Mouse (Mus musculus) intestine, embryonic 16.5 days (tissue): ENCODE measurements around the gene Tecr. TPM values are rescaled to one million over a fixed set of nuclear protein-coding genes. Genes with fewer than 3 reads are reported as not detected.

Experiments
- ATAC-seq: fragments of 200-750 bp; cut with Nextera tagmentation; 2 replicates; pipeline ENCODE4 v1.8.0; 2017; ENCODE audit warnings: moderate TSS enrichment, moderate library complexity
- H3K27ac ChIP-seq: fragments of 300-500 bp; sonication (generic); 2 replicates; pipeline ENCODE4 v1.5.1; 2014; ENCODE audit warnings: mild to moderate bottlenecking, low read length
- H3K27me3 ChIP-seq: fragments of 300-500 bp; sonication (generic); replicated peaks from 2 replicates; pipeline ENCODE4 v1.6.1; 2014; ENCODE audit warnings: low read length, control low read depth, mixed read lengths; ENCODE audit not compliant: control insufficient read depth, insufficient read depth
- H3K36me3 ChIP-seq: fragments of 300-500 bp; sonication (generic); 2 replicates; pipeline ENCODE4 v1.6.1; 2014; ENCODE audit warnings: low read length, control low read depth; ENCODE audit not compliant: control insufficient read depth, insufficient read depth
- H3K4me1 ChIP-seq: fragments of 300-500 bp; sonication (generic); 2 replicates; pipeline ENCODE4 v1.6.1; 2014; ENCODE audit warnings: low read length, control low read depth, mixed read lengths; ENCODE audit not compliant: control insufficient read depth, insufficient read depth
- H3K4me2 ChIP-seq: fragments of 300-500 bp; sonication (generic); 2 replicates; pipeline ENCODE4 v1.6.1; 2014; ENCODE audit warnings: low read depth, low read length, control low read depth
- H3K4me3 ChIP-seq: fragments of 300-500 bp; sonication (generic); 2 replicates; pipeline ENCODE4 v1.5.1; 2014; ENCODE audit warnings: mild to moderate bottlenecking, low read length
- H3K9ac ChIP-seq: fragments of 300-500 bp; sonication (generic); 2 replicates; pipeline ENCODE4 v1.6.1; 2014; ENCODE audit warnings: low read depth, low read length
- H3K9me3 ChIP-seq: fragments of 300-500 bp; sonication (generic); 2 replicates; pipeline ENCODE4 v1.6.1; 2016; ENCODE audit warnings: low read length, control low read depth; ENCODE audit not compliant: control insufficient read depth
- WGBS: fragments of 180-500 bp; shearing (Covaris S2); extraction: QIAGEN DNeasy Blood & Tissue Kit; methylation state at CpG from one replicate; pipeline ENCODE4 v1.1.7; 2014; 5-methylcytosine and 5-hydroxymethylcytosine counted together
- polyA plus RNA-seq: library from polyadenylated mRNA; unstranded; fragments of >200 nt; fragmentation: Nextera tagmentation; extraction: Ambion mirVana; gene quantifications from 2 replicates; pipeline ENCODE4 v1.2.1, GENCODE M21; 2015

Gene Tecr
- polyA plus RNA-seq, 1 experiment from 2014 or later = 691 TPM

DNA sequence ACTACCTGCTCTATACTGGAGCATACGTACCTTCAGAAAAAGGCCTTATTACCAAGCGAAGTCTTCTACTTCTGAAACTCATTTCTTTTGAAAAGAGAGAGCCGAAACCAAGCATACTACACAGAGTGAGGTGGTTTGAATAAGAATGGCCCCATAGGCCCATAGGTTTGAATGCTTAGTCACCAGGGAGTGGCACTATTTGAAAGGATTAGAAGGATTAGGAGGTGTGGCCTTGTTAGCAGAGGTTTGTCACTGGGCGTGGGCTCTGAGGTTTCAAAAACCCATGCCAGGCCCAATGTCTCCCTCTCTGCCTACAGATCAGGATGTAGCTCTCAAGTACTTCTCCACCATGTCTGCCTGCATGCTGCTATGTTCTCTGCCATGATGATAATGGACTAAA is 40.3 kb upstream of the Tecr start:
- no peaks in the 10 kb centered on the region for H3K36me3 ChIP-seq
- H3K27ac ChIP-seq = no peak overlapping the region
- no peak overlapping the region for H3K4me3 ChIP-seq
- ATAC-seq = no peak
- no peak overlapping the region for H3K4me2 ChIP-seq
- WGBS = 94% methylated on average over 4 of the region's 4 CpGs
- H3K9me3 ChIP-seq = no peaks in the 10 kb centered on the region
- H3K4me1 ChIP-seq = peaks cover 3% of the 10 kb centered on the region; the same call in 1 of the 2 replicates
- no peak overlapping the region for H3K9ac ChIP-seq
- no peaks in the 10 kb centered on the region for H3K27me3 ChIP-seq

GRCm38 (mm10) chr8:83647511-83647910 is 39.7 kb upstream of the Tecr start:
- Histone ChIP-seq H3K27ac (no peak overlapping the region), H3K27me3 (no peaks in the 10 kb centered on the region), H3K4me3 (no peak overlapping the region), H3K4me1 (peaks cover 3% of the 10 kb centered on the region; the same call in 1 of the 2 replicates), H3K9me3 (no peaks in the 10 kb centered on the region), H3K4me2 (no peak overlapping the region), H3K9ac (no peak overlapping the region), H3K36me3 (no peaks in the 10 kb centered on the region)
- WGBS = 93% methylated on average over 11 of the region's 11 CpGs
- no peak for ATAC-seq

- 59% methylated on average over 5 of the region's 5 CpGs for WGBS
- no peak overlapping the region for H3K9ac ChIP-seq
Measured at GRCm38 (mm10) chr8:83639649-83640048, 31.9 kb upstream of the Tecr start.

DNA sequence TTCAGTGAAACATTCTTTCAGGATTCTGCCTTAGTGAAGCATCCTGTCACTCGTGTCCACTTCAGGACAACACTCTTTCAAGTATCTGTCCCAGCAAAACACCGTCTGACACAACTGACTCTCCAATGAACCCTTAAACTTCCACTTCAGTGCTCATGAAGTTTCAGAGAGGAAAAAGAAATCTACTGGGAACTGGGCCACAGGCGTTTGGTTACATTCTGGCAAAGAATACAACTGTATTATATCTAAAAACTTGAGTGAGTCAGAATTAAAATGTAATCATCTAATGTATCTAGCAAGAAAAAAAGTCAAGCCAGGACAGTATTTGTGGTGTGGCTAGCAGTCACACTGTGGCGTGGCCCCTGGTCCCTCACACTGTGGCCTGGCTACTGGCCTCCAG is 31.1 kb upstream of the Tecr start:
- Histone ChIP-seq H3K9ac (no peak overlapping the region), H3K9me3 (0 out of 2 replicates have a peak, but pooled peaks cover 4% of the 10 kb centered on the region), H3K36me3 (no peaks in the 10 kb centered on the region), H3K4me1 (no peaks in the 10 kb centered on the region; the same call in 1 of the 2 replicates), H3K4me3 (no peak overlapping the region), H3K27ac (no peak overlapping the region), H3K4me2 (no peak overlapping the region), H3K27me3 (no peaks in the 10 kb centered on the region)
- ATAC-seq = no peak
- WGBS = 75% methylated on average over 4 of the region's 4 CpGs

More at GRCm38 (mm10) chr8:83639649-83640048, 31.9 kb upstream of the Tecr start:
- Histone ChIP-seq H3K9me3 (0 out of 2 replicates have a peak, but pooled peaks cover 4% of the 10 kb centered on the region), H3K4me3 (no peak overlapping the region), H3K27ac (no peak overlapping the region), H3K36me3 (no peaks in the 10 kb centered on the region), H3K4me1 (no peaks in the 10 kb centered on the region; the same call in 1 of the 2 replicates), H3K27me3 (no peaks in the 10 kb centered on the region), H3K4me2 (no peak overlapping the region)
- ATAC-seq = no peak

GRCm38 (mm10) chr8:83632083-83632707 is 24.4 kb upstream of the Tecr start:
- Histone ChIP-seq H3K9ac (no peak overlapping the region), H3K4me2 (no peak overlapping the region), H3K4me1 (no peaks in the 10 kb centered on the region), H3K9me3 (0 out of 2 replicates have a peak, but pooled peaks cover 4% of the 10 kb centered on the region), H3K27me3 (no peaks in the 10 kb centered on the region), H3K4me3 (no peak overlapping the region), H3K36me3 (no peaks in the 10 kb centered on the region), H3K27ac (no peak overlapping the region)
- 75% methylated on average over 7 of the region's 7 CpGs for WGBS
- ATAC-seq = no peak

GRCm38 (mm10) chr8:83625676-83626299 is 18.0 kb upstream of the Tecr start:
- Histone ChIP-seq H3K4me1 (peaks cover 2% of the 10 kb centered on the region; the same call in 1 of the 2 replicates), H3K27me3 (no peaks in the 10 kb centered on the region), H3K36me3 (no peaks in the 10 kb centered on the region), H3K9ac (no peak overlapping the region), H3K27ac (no peak overlapping the region), H3K9me3 (no peaks in the 10 kb centered on the region), H3K4me2 (no peak overlapping the region), H3K4me3 (no peak overlapping the region)
- ATAC-seq = no peak
- WGBS = 88% methylated on average over 6 of the region's 6 CpGs

DNA sequence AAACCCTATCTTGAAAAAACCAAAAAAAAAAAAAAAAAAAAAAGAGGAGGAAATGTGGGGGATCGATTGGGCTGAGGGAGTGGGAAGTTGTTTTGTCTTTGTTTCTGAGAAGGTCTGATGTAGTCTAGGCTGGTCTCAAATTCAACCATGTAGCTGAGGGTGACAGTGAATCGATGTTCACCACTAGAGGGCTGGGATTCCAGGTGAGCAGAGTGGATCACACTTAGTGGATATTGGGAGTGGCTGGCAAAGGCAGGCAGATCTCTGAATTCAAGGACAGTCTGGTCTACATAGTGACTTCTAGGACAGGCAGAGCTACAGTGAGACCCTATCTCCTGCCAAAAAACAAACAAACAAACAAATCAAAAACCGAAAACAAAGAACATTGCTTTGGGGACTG is 17.0 kb upstream of the Tecr start:
- 0 out of 2 replicates have a peak, but pooled peaks have one; percentile 32 for ATAC-seq
- no peak overlapping the region for H3K4me3 ChIP-seq
- no peaks in the 10 kb centered on the region for H3K27me3 ChIP-seq
- H3K27ac ChIP-seq = no peak overlapping the region
- WGBS = 36% methylated on average over 3 of the region's 3 CpGs
- H3K9ac ChIP-seq = no peak overlapping the region
- no peaks in the 10 kb centered on the region for H3K9me3 ChIP-seq
- no peak overlapping the region for H3K4me2 ChIP-seq
- no peaks in the 10 kb centered on the region for H3K36me3 ChIP-seq
- peaks cover 2% of the 10 kb centered on the region; the same call in 1 of the 2 replicates for H3K4me1 ChIP-seq

DNA sequence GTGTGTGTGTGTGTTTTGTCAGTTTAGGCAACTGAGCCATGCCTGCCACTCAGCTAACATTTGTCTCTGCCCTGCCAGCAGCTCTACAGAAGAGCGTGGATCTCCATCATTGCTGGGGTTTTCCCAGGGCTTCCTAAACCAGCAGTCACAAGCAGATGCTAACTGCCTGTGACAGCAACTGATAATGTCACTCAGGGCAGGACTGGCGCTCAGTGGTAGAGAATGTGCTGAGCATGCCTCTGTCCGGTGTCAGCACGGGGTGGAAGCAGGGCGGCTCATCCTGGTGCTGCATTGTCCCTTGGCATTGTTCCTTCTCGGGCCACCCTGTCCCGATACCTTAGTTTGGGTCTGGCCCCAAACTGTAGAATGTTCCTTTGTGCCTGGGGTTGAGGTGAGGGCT is 15.8 kb upstream of the Tecr start:
- WGBS = 85% methylated on average over 7 of the region's 7 CpGs
- no peaks in the 10 kb centered on the region for H3K9me3 ChIP-seq
- H3K4me2 ChIP-seq = no peak overlapping the region
- no peaks in the 10 kb centered on the region for H3K27me3 ChIP-seq
- H3K9ac ChIP-seq = no peak overlapping the region
- H3K4me1 ChIP-seq = peaks cover 2% of the 10 kb centered on the region; the same call in 1 of the 2 replicates
- no peaks in the 10 kb centered on the region for H3K36me3 ChIP-seq
- H3K27ac ChIP-seq = no peak overlapping the region
- H3K4me3 ChIP-seq = no peak overlapping the region
- ATAC-seq = no peak

GRCm38 (mm10) chr8:83622389-83622989 is 14.7 kb upstream of the Tecr start:
- 7% methylated on average over 23 of the region's 23 CpGs for WGBS
- no peaks in the 10 kb centered on the region for H3K27me3 ChIP-seq
- peak; percentile 91 for ATAC-seq
- no peaks in the 10 kb centered on the region for H3K36me3 ChIP-seq
- H3K27ac ChIP-seq = no peak overlapping the region
- H3K4me2 ChIP-seq = peak overlapping the region; percentile 80
- H3K9me3 ChIP-seq = no peaks in the 10 kb centered on the region
- H3K4me1 ChIP-seq = peaks cover 2% of the 10 kb centered on the region; the same call in 1 of the 2 replicates
- H3K9ac ChIP-seq = peak overlapping the region; percentile 60; the same call in 1 of the 2 replicates
- H3K4me3 ChIP-seq = peak overlapping the region; percentile 42
